Mouse (Mus musculus): Measurements from ENCODE around the gene Eif4h. TPM values are rescaled to one million over a fixed set of nuclear protein-coding genes. Genes with fewer than 3 reads are reported as not detected.

Gene Eif4h
- 100 to 1,000 TPM; 165 to 170 TPM for total RNA-seq (2021)
- long read RNA-seq, experiment 1, transcript Eif4h-205 (7 exons, 2,726 nt), result minor isoform, 123 of 453 reads
- long read RNA-seq, experiment 1, transcript Eif4h-201 (6 exons, 2,367 nt), result major isoform, 290 of 453 reads
- long read RNA-seq, experiment 1, partial matches to known transcripts, result 33 of 453 reads
- long read RNA-seq, experiment 1, other reads (novel, unspliced or antisense), result 7 of 453 reads
- long read RNA-seq, experiment 2, transcript Eif4h-201 (6 exons, 2,367 nt), result major isoform, 226 of 381 reads
- long read RNA-seq, experiment 2, transcript Eif4h-205 (7 exons, 2,726 nt), result minor isoform, 120 of 381 reads
- long read RNA-seq, experiment 2, partial matches to known transcripts, result 28 of 381 reads
- long read RNA-seq, experiment 2, other reads (novel, unspliced or antisense), result 7 of 381 reads

- intact Hi-C loops (cut with DNase I), result loop anchor here (5.0 kb wide), 1 partner anchor 48 kb away; the partner anchor contains the start of gene Limk1
- peak; percentile 99 for DNase-seq
These were observed at the start of gene Eif4h for GRCm38 (mm10) chr5:134639269-134639682. Eif4h (minus strand) TSS chr5:134639490.

- peak; percentile 98 to 99 for DNase-seq
- intact Hi-C loops (cut with DNase I), result loop anchor here (5.0 kb wide), 1 partner anchor 52 kb away; the partner anchor contains the start of gene Eif4h
These were observed 49.5 kb upstream of the Eif4h start for GRCm38 (mm10) chr5:134688718-134689284.

- intact Hi-C loops (cut with DNase I), result loop anchor here (5.0 kb wide), 1 partner anchor 51 kb away; the partner anchor contains the start of gene Eif4h
- DNase-seq, result no peak
These were observed 48.9 kb upstream of the Eif4h start, which contains the start of gene Limk1 for GRCm38 (mm10) chr5:134688086-134688717. Limk1 (minus strand) TSS chr5:134688598.

GRCm38 (mm10) chr5:134687187-134687586 lies 47.9 kb upstream of the Eif4h start:
- intact Hi-C loops (cut with DNase I), result loop anchor here (5.0 kb wide), 1 partner anchor 50 kb away; the partner anchor contains the start of gene Eif4h

GRCm38 (mm10) chr5:134686541-134686940 lies 47.3 kb upstream of the Eif4h start:
- DNase-seq, result no peak
- intact Hi-C loops (cut with DNase I), result loop anchor here (5.0 kb wide), 1 partner anchor 49 kb away; the partner anchor contains the start of gene Eif4h

More at GRCm38 (mm10) chr5:134687187-134687586, 47.9 kb upstream of the Eif4h start:
- no peak for DNase-seq

- DNase-seq, result no peak
- intact Hi-C loops (cut with DNase I), result no loop called here
These were observed 45.1 kb upstream of the Eif4h start for GRCm38 (mm10) chr5:134684398-134684797.

- no peak for DNase-seq
- intact Hi-C loops (cut with DNase I), result no loop called here
These were observed 44.5 kb upstream of the Eif4h start for GRCm38 (mm10) chr5:134683813-134684212.

- intact Hi-C loops (cut with DNase I), result no loop called here
- DNase-seq, result no peak
These were observed 40.9 kb upstream of the Eif4h start for GRCm38 (mm10) chr5:134680238-134680637.

- DNase-seq, result peak; percentile 29 to 50
- intact Hi-C loops (cut with DNase I), result no loop called here
These were observed 39.7 kb upstream of the Eif4h start for GRCm38 (mm10) chr5:134678827-134679546.

- intact Hi-C loops (cut with DNase I), result no loop called here
- peak; percentile 54 to 59 for DNase-seq
These were observed 38.7 kb upstream of the Eif4h start for GRCm38 (mm10) chr5:134678031-134678430.

GRCm38 (mm10) chr5:134677491-134677890 lies 38.2 kb upstream of the Eif4h start:
- DNase-seq, result no peak
- intact Hi-C loops (cut with DNase I), result no loop called here

- intact Hi-C loops (cut with DNase I), result no loop called here
- DNase-seq, result peak; percentile 86
These were observed 36.9 kb upstream of the Eif4h start for GRCm38 (mm10) chr5:134675956-134676759.

- no peak for DNase-seq
- intact Hi-C loops (cut with DNase I), result no loop called here
These were observed 35.7 kb upstream of the Eif4h start for GRCm38 (mm10) chr5:134674977-134675376.

GRCm38 (mm10) chr5:134672611-134673010 lies 33.3 kb upstream of the Eif4h start:
- intact Hi-C loops (cut with DNase I), result no loop called here
- no peak for DNase-seq

- intact Hi-C loops (cut with DNase I), result no loop called here
- DNase-seq, result no peak
These were observed 32.9 kb upstream of the Eif4h start for GRCm38 (mm10) chr5:134672198-134672516.

GRCm38 (mm10) chr5:134671335-134672197 lies 32.3 kb upstream of the Eif4h start:
- intact Hi-C loops (cut with DNase I), result no loop called here

GRCm38 (mm10) chr5:134669001-134669708 lies 29.9 kb upstream of the Eif4h start:
- intact Hi-C loops (cut with DNase I), result loop anchor here (5.0 kb wide), 1 partner anchor 33 kb away; no protein-coding TSS in a partner anchor
- DNase-seq, result no peak

More at GRCm38 (mm10) chr5:134671335-134672197, 32.3 kb upstream of the Eif4h start:
- no peak for DNase-seq

GRCm38 (mm10) chr5:134668495-134668894 lies 29.2 kb upstream of the Eif4h start:
- intact Hi-C loops (cut with DNase I), result loop anchor here (5.0 kb wide), 1 partner anchor 34 kb away; no protein-coding TSS in a partner anchor
- DNase-seq, result peak; percentile 43

All from heart, postnatal 14 days (tissue).